Mouse (Mus musculus) cerebellum, postnatal 36 days (tissue): ENCODE measurements around the gene Sfn.
"Not testable (repeated sequence)": the region's sequence is repeated elsewhere in the genome, so short reads cannot be mapped to it uniquely, and the experiment has no call there.

Experiments
- DNase-seq, 2 experiments: peaks; one replicate each; pipeline ENCODE4 v3.0.0; 2021 to 2022; ENCODE audit warnings: mixed read lengths in 2 of 2

Sfn gene

GRCm38 (mm10) chr4:133601721-133602218 is at the start of gene Sfn:
Gene Sfn, minus strand, starts transcription at chr4:133602168.
- DNase-seq = peak; percentile 44 to 48

- no peak for DNase-seq
These were observed 49.5 kb upstream of the Sfn start for GRCm38 (mm10) chr4:133651445-133651844.

- DNase-seq = peak; percentile 77 to 78
These were observed 48.2 kb upstream of the Sfn start, which contains the start of gene Zdhhc18 for GRCm38 (mm10) chr4:133649989-133650699. Gene Zdhhc18, minus strand, starts transcription at chr4:133650154.

GRCm38 (mm10) chr4:133649464-133649863 is 47.5 kb upstream of the Sfn start:
- not testable (repeated sequence) for DNase-seq

- no peak for DNase-seq
These were observed 43.7 kb upstream of the Sfn start for GRCm38 (mm10) chr4:133645680-133646079.

- no peak for DNase-seq
These were observed 43.2 kb upstream of the Sfn start for GRCm38 (mm10) chr4:133645195-133645594.

GRCm38 (mm10) chr4:133634043-133634410 is 32.1 kb upstream of the Sfn start:
- no peak for DNase-seq

GRCm38 (mm10) chr4:133633332-133634042 is 31.5 kb upstream of the Sfn start:
- peak; percentile 86 to 92 for DNase-seq

- peak; percentile 52 to 55 for DNase-seq
These were observed 30.7 kb upstream of the Sfn start for GRCm38 (mm10) chr4:133632483-133633327.

- no peak for DNase-seq
These were observed 29.9 kb upstream of the Sfn start for GRCm38 (mm10) chr4:133631769-133632411.

- peak in 1 of 2 experiments; percentile 26 for DNase-seq
These were observed 29.3 kb upstream of the Sfn start for GRCm38 (mm10) chr4:133631071-133631768.

GRCm38 (mm10) chr4:133630326-133630920 is 28.5 kb upstream of the Sfn start:
- DNase-seq = peak; percentile 43 to 47

GRCm38 (mm10) chr4:133629191-133629590 is 27.2 kb upstream of the Sfn start:
- no peak for DNase-seq

GRCm38 (mm10) chr4:133628517-133628916 is 26.5 kb upstream of the Sfn start:
- DNase-seq = no peak

- peak; percentile 78 to 85 for DNase-seq
These were observed 25.1 kb upstream of the Sfn start for GRCm38 (mm10) chr4:133627039-133627438.

GRCm38 (mm10) chr4:133626621-133627020 is 24.7 kb upstream of the Sfn start:
- DNase-seq = no peak

GRCm38 (mm10) chr4:133626221-133626620 is 24.3 kb upstream of the Sfn start:
- DNase-seq = no peak

GRCm38 (mm10) chr4:133625621-133626071 is 23.7 kb upstream of the Sfn start:
- DNase-seq = peak; percentile 29 to 35

- no peak for DNase-seq
These were observed 22.9 kb upstream of the Sfn start for GRCm38 (mm10) chr4:133624830-133625229.

- DNase-seq = no peak
These were observed 20.3 kb upstream of the Sfn start for GRCm38 (mm10) chr4:133622161-133622695.

- no peak for DNase-seq
These were observed 18.7 kb upstream of the Sfn start for GRCm38 (mm10) chr4:133620668-133621067.
